Mouse (Mus musculus): Measurements from ENCODE around the gene Ehd3.

- TF ChIP-seq CTCF (IDR thresholded peaks at IDR 0.05; ENCODE audit: extremely low read depth, insufficient read depth, low read length), result no peak
- no peak for TF ChIP-seq POLR2A (IDR thresholded peaks at IDR 0.05; ENCODE audit: extremely low read depth, insufficient read depth, low read length)
Measured at GRCm38 (mm10) chr17:73831427-73831826, 27.5 kb downstream of the Ehd3 start.

Data from cortical plate, adult 2 months (tissue).